10 mouse cellular contexts compared by ENCODE assay signal in the genomic region with DNA sequence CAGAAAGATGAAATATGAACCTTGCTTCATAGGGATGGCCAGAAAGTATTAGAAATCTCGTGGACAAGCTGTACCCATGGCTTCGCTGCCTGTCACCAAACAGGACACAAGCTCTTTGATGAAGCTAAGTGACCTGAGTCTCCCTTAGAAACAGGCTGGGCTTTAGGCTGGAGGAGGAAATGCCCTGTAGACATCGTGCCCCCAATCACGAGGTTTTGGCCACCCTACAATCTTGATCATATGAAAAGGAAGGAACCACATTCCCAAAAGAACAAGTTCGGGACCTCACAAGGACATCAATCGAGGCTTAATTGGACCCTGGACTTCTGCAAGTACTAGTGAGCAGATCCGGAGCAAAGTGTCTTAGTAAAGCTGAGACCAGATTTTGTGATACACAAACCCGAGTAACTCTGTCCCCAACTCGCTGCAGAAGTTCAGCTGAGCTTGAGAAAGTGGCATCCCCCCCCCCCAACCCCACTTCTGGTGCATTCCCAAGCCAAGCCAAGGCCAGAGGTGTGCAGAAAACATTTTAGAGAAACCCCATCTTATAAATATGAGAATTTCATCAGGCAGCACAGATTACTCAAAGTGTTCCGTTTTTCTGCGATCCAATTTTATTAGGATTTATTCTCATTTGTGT. TPM values are rescaled to one million over a fixed set of nuclear protein-coding genes. Genes with fewer than 3 reads are reported as not detected.
DNase-seq lines count a peak whose midpoint lies in the region; ATAC-seq lines count a peak whose summit lies in the region.
"Had no signal": no experiment of that assay in that cellular context is flagged by ENCODE, and none has a peak within 500 bp of the region (broad histone marks: within the 10 kb centered on the region; RNA-seq: fewer than 3 reads in every experiment).

No protein-coding gene starts in this region.

- H3K36me3 ChIP-seq in embryonic facial prominence, embryonic 11.5 days (replicated peaks; ENCODE audit: control insufficient read depth, insufficient read depth, low read depth, low read length) = no peaks in the 10 kb centered on the region
- H3K36me3 ChIP-seq in hindbrain, embryonic 13.5 days = no peaks in the 10 kb centered on the region
- H3K36me3 ChIP-seq in midbrain, embryonic 13.5 days = no peaks in the 10 kb centered on the region
- no peaks in the 10 kb centered on the region for H3K36me3 ChIP-seq in intestine, embryonic 16.5 days (ENCODE audit: control insufficient read depth, insufficient read depth, low read length)
- H3K36me3 ChIP-seq: stomach, embryonic 15.5 days had no signal

- WGBS in embryonic facial prominence, embryonic 11.5 days = 1% methylated on average over 11 of the region's 11 CpGs
- 2% methylated on average over 11 of the region's 11 CpGs for WGBS in hindbrain, embryonic 13.5 days
- WGBS in midbrain, embryonic 13.5 days = 3% methylated on average over 11 of the region's 11 CpGs
- 6% methylated on average over 11 of the region's 11 CpGs for WGBS in intestine, embryonic 16.5 days

- no peak overlapping the region; the same call in 1 of the 2 replicates for H3K9ac ChIP-seq in embryonic facial prominence, embryonic 11.5 days (replicated peaks; ENCODE audit: low read length)
- H3K9ac ChIP-seq in hindbrain, embryonic 13.5 days = peak overlapping the region; percentile 89
- H3K9ac ChIP-seq in midbrain, embryonic 13.5 days (replicated peaks) = peak overlapping the region; percentile 85
- H3K9ac ChIP-seq in intestine, embryonic 16.5 days (ENCODE audit: low read depth, low read length) = no peak overlapping the region
- H3K9ac ChIP-seq: stomach, embryonic 15.5 days had no signal

- peak overlapping the region; percentile 35; the same call in 1 of the 2 replicates for H3K4me3 ChIP-seq in embryonic facial prominence, embryonic 11.5 days (ENCODE audit: low read depth, low read length)
- H3K4me3 ChIP-seq in hindbrain, embryonic 13.5 days = peak overlapping the region; percentile 80
- H3K4me3 ChIP-seq in midbrain, embryonic 13.5 days (replicated peaks) = peak overlapping the region; percentile 96
- no peak overlapping the region for H3K4me3 ChIP-seq in intestine, embryonic 16.5 days (ENCODE audit: low read length)
- H3K4me3 ChIP-seq: stomach, embryonic 15.5 days had no signal

- no peak for ATAC-seq in embryonic facial prominence, embryonic 11.5 days (replicated peaks; ENCODE audit: insufficient number of reproducible peaks, low FRiP score, low TSS enrichment, low read depth)
- ATAC-seq in hindbrain, embryonic 13.5 days (ENCODE audit: low FRiP score) = no peak
- ATAC-seq in midbrain, embryonic 13.5 days = no peak
- no peak for ATAC-seq in intestine, embryonic 16.5 days

- H3K9me3 ChIP-seq in embryonic facial prominence, embryonic 11.5 days (replicated peaks; ENCODE audit: control insufficient read depth, low read length) = no peaks in the 10 kb centered on the region
- no peaks in the 10 kb centered on the region for H3K9me3 ChIP-seq in hindbrain, embryonic 13.5 days
- no peaks in the 10 kb centered on the region for H3K9me3 ChIP-seq in midbrain, embryonic 13.5 days
- H3K9me3 ChIP-seq in intestine, embryonic 16.5 days (ENCODE audit: control insufficient read depth, low read length) = no peaks in the 10 kb centered on the region
- H3K9me3 ChIP-seq: stomach, embryonic 15.5 days had no signal

- H3K4me1 ChIP-seq in embryonic facial prominence, embryonic 11.5 days (ENCODE audit: control insufficient read depth, insufficient read depth, low read length) = no peaks in the 10 kb centered on the region; the same call in 1 of the 2 replicates
- peaks cover 66% of the 10 kb centered on the region for H3K4me1 ChIP-seq in hindbrain, embryonic 13.5 days (replicated peaks)
- H3K4me1 ChIP-seq in midbrain, embryonic 13.5 days (replicated peaks) = peaks cover 76% of the 10 kb centered on the region
- H3K4me1 ChIP-seq in intestine, embryonic 16.5 days (ENCODE audit: control insufficient read depth, insufficient read depth, low read length) = peaks cover 14% of the 10 kb centered on the region

- H3K27ac ChIP-seq in embryonic facial prominence, embryonic 11.5 days (replicated peaks; ENCODE audit: low read depth, low read length) = no peak overlapping the region
- H3K27ac ChIP-seq in hindbrain, embryonic 13.5 days = peak overlapping the region; percentile 99
- peak overlapping the region; percentile 100 for H3K27ac ChIP-seq in midbrain, embryonic 13.5 days
- no peak overlapping the region for H3K27ac ChIP-seq in intestine, embryonic 16.5 days (ENCODE audit: low read length)
- H3K27ac ChIP-seq: stomach, embryonic 15.5 days had no signal

- peak; percentile 57 for DNase-seq in embryo, embryonic 10.5 days (ENCODE audit: low spot score)
- DNase-seq in embryonic facial prominence, embryonic 11.5 days (ENCODE audit: low spot score) = peak; percentile 13
- DNase-seq in thymus, postnatal 14 days = no peak
- no peak for DNase-seq in natural killer cell, adult 2 months (ENCODE audit: low spot score in 2 of 2)
- DNase-seq: adrenal gland, postnatal 14 days; heart, postnatal 36 days had no signal

- H3K27me3 ChIP-seq in embryonic facial prominence, embryonic 11.5 days (ENCODE audit: control insufficient read depth, insufficient read depth, low read length) = peaks cover 22% of the 10 kb centered on the region
- no peaks in the 10 kb centered on the region for H3K27me3 ChIP-seq in hindbrain, embryonic 13.5 days
- H3K27me3 ChIP-seq in midbrain, embryonic 13.5 days = no peaks in the 10 kb centered on the region
- H3K27me3 ChIP-seq in intestine, embryonic 16.5 days (replicated peaks; ENCODE audit: control insufficient read depth, insufficient read depth, low read length) = peaks cover 61% of the 10 kb centered on the region

- H3K4me2 ChIP-seq in embryonic facial prominence, embryonic 11.5 days (ENCODE audit: low read depth, low read length) = peak overlapping the region; percentile 86; the same call in 1 of the 2 replicates
- peak overlapping the region; percentile 95 for H3K4me2 ChIP-seq in hindbrain, embryonic 13.5 days
- H3K4me2 ChIP-seq in midbrain, embryonic 13.5 days (replicated peaks) = peak overlapping the region; percentile 91
- no peak overlapping the region for H3K4me2 ChIP-seq in intestine, embryonic 16.5 days (ENCODE audit: low read depth, low read length)

RNA-seq across cellular contexts. Expression of a gene that starts 10.1 kb away (rescaled TPM):
- polyA plus RNA-seq in embryonic facial prominence, embryonic 11.5 days (2014; fragmentation: Nextera tagmentation; extraction: Ambion mirVana) = 7.2 and 9.9 TPM in 2 replicates
- polyA plus RNA-seq in hindbrain, embryonic 13.5 days (2015; fragmentation: Nextera tagmentation; extraction: Ambion mirVana) = 17.4 and 18.2 TPM in 2 replicates
- 28.2 and 28.4 TPM in 2 replicates for polyA plus RNA-seq in midbrain, embryonic 13.5 days (2015; fragmentation: Nextera tagmentation; extraction: Ambion mirVana)
- polyA plus RNA-seq in intestine, embryonic 16.5 days (2015; fragmentation: Nextera tagmentation; extraction: Ambion mirVana) = 0.18 and 0.21 TPM in 2 replicates

Comparison
In these comparisons a context has a peak if more than half of its experiments do, and no peak if none do; other contexts are left out.
1. DNase-seq: peak in embryo, embryonic 10.5 days (single experiment) and embryonic facial prominence, embryonic 11.5 days (single experiment); none in thymus, postnatal 14 days (single experiment) and natural killer cell, adult 2 months (0 of 2).
2. H3K27ac ChIP-seq: peak in hindbrain, embryonic 13.5 days (single experiment) and midbrain, embryonic 13.5 days (single experiment); none in embryonic facial prominence, embryonic 11.5 days (single experiment) and intestine, embryonic 16.5 days (single experiment).
3. H3K9ac ChIP-seq: peak in hindbrain, embryonic 13.5 days (single experiment) and midbrain, embryonic 13.5 days (single experiment); none in embryonic facial prominence, embryonic 11.5 days (single experiment) and intestine, embryonic 16.5 days (single experiment).